Mouse (Mus musculus) hindbrain, postnatal 0 days (tissue): ENCODE results near the gene Ift122. TPM values are rescaled to one million over a fixed set of nuclear protein-coding genes. Genes with fewer than 3 reads are reported as not detected.

ENCODE experiments used
- ATAC-seq: fragments of 200-750 bp; cut with Nextera tagmentation; 2 replicates; pipeline ENCODE4 v1.8.0; 2017; ENCODE audit warnings: mild to moderate bottlenecking, moderate TSS enrichment, moderate library complexity
- DNase-seq: peaks from one replicate; pipeline ENCODE4 v3.0.0-alpha.2; 2015; ENCODE audit warnings: low spot score
- H3K27ac ChIP-seq: fragments of 300-500 bp; sonication (generic); 2 replicates; pipeline ENCODE4 v1.5.1; 2014; ENCODE audit warnings: mild to moderate bottlenecking
- H3K27me3 ChIP-seq: fragments of 300-500 bp; sonication (generic); 2 replicates; pipeline ENCODE4 v1.6.1; 2014; ENCODE audit warnings: low read length, mixed read lengths; ENCODE audit not compliant: insufficient read depth
- H3K36me3 ChIP-seq: fragments of 300-500 bp; sonication (generic); 2 replicates; pipeline ENCODE4 v1.6.1; 2014; ENCODE audit warnings: low read length, mixed read lengths; ENCODE audit not compliant: insufficient read depth
- H3K4me1 ChIP-seq: fragments of 300-500 bp; sonication (generic); 2 replicates; pipeline ENCODE4 v1.6.1; 2014; ENCODE audit warnings: antibody characterized with exemption, low read length, mixed read lengths; ENCODE audit not compliant: insufficient read depth
- H3K4me2 ChIP-seq: fragments of 300-500 bp; sonication (generic); 2 replicates; pipeline ENCODE4 v1.6.1; 2014; ENCODE audit warnings: low read depth, mild to moderate bottlenecking, low read length, moderate library complexity, mixed read lengths
- H3K4me3 ChIP-seq: fragments of 300-500 bp; sonication (generic); 2 replicates; pipeline ENCODE4 v1.5.1; 2014; ENCODE audit warnings: low read length
- H3K9ac ChIP-seq: fragments of 300-500 bp; sonication (generic); replicated peaks from 2 replicates; pipeline ENCODE4 v1.6.1; 2014; ENCODE audit warnings: mild to moderate bottlenecking, low read length, moderate library complexity, mixed read lengths
- H3K9me3 ChIP-seq: fragments of 300-500 bp; sonication (generic); 2 replicates; pipeline ENCODE4 v1.6.1; 2016; ENCODE audit warnings: low read length, mixed read lengths
- CTCF ChIP-seq: IDR thresholded peaks from 2 replicates; pipeline ENCODE4 v1.5.1; 2016; ENCODE audit warnings: antibody characterized with exemption, control low read depth, low read depth
- WGBS: fragments of 180-500 bp; shearing (Covaris S2); extraction: QIAGEN DNeasy Blood & Tissue Kit; methylation state at CpG from one replicate; pipeline ENCODE4 v1.1.7; 2014; 5-methylcytosine and 5-hydroxymethylcytosine counted together
- polyA plus RNA-seq: library from polyadenylated mRNA; unstranded; fragments of >200 nt; fragmentation: Nextera tagmentation; extraction: Ambion mirVana; gene quantifications from 2 replicates; pipeline ENCODE4 v1.2.1, GENCODE M21; 2015
- total RNA-seq: library from RNA; depleted of rRNA; stranded (reverse); fragments of >200 nt; gene quantifications from 2 replicates; pipeline ENCODE4 v1.2.3, GENCODE M21; 2014

Ift122 gene
- total and polyA plus RNA-seq, 2 experiments from 2014 or later = 19.7 to 29.3 TPM

DNA sequence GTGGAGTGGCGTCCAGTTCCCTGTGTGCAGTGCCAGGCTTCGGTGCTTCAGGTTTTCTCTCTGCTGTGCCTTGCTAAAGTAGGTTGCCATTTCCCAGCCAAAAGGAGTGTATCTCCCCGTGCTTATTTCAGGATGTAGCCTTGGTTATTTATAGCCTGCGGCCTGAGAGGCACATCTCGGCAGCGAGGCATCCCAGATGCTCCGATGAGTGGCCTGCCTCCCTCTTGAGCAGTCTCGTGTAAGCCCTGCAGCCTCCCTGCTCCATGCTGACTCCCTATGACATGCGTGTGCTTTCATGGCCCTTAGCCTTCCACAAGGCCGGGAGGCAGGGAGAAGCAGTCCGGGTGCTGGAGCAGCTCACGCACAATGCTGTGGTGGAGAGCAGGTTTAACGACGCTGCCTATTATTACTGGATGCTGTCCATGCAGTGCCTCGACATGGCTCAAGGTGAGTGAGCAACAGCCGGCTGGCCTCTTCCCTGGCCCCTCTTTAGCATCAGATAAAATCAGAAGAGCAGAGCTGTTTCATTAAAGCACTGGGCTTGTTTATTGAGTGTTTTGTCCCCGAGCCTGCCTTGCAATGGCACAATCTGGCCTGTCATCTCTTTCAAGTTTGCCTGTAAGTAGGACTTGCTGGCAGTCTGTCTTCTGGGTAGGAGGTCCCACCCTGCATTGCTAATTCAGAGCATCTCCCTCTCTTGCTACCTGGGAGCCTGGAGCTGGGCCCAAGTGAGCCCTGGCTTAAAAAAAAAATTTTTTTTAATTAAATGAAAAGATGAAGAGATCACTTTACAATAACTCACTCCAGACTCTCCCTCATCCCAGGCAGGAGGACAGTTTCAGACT, 62.6 kb downstream of the Ift122 start:
- H3K27ac ChIP-seq = peak overlapping the region; percentile 76
- WGBS = 67% methylated on average over 17 of the region's 17 CpGs
- no peak overlapping the region for H3K4me3 ChIP-seq
- no peak overlapping the region for H3K9ac ChIP-seq
- H3K9me3 ChIP-seq = no peaks in the 10 kb centered on the region
- no peak for TF ChIP-seq CTCF
- peaks cover 17% of the 10 kb centered on the region for H3K4me1 ChIP-seq
- ATAC-seq = no peak; the same call in 1 of the 2 replicates
- DNase-seq = no peak
- no peaks in the 10 kb centered on the region for H3K27me3 ChIP-seq
- H3K36me3 ChIP-seq = 0 out of 2 replicates have a peak, but pooled peaks cover under 1% of the 10 kb centered on the region
- no peak overlapping the region for H3K4me2 ChIP-seq

DNA sequence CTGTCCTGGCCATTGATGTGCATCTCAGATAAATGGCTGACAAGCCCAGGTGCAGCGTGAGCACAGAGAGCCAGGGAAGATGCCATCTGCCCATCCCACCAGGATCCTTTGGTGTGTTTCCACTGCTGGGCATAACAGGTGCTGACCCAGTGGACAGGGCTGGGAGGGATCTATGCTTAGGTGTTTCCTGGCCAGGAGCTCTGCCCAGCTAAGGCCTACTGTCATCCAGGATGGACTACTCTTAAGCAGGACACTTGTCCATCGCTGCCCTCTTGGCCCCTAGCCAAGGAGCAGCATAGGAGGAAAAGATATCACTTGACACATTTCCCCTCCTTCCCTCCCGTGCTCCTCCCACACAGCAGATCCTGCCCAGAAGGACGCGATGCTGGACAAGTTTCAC, 63.3 kb downstream of the Ift122 start:
- no peaks in the 10 kb centered on the region for H3K36me3 ChIP-seq
- TF ChIP-seq CTCF = no peak
- H3K4me3 ChIP-seq = no peak overlapping the region
- H3K27ac ChIP-seq = peak overlapping the region; percentile 76; the same call in 1 of the 2 replicates
- no peak for ATAC-seq
- no peaks in the 10 kb centered on the region for H3K9me3 ChIP-seq
- WGBS = 73% methylated on average over 5 of the region's 5 CpGs
- no peak overlapping the region for H3K9ac ChIP-seq
- H3K4me1 ChIP-seq = peaks cover 17% of the 10 kb centered on the region
- no peak for DNase-seq
- no peaks in the 10 kb centered on the region for H3K27me3 ChIP-seq
- H3K4me2 ChIP-seq = no peak overlapping the region

DNA sequence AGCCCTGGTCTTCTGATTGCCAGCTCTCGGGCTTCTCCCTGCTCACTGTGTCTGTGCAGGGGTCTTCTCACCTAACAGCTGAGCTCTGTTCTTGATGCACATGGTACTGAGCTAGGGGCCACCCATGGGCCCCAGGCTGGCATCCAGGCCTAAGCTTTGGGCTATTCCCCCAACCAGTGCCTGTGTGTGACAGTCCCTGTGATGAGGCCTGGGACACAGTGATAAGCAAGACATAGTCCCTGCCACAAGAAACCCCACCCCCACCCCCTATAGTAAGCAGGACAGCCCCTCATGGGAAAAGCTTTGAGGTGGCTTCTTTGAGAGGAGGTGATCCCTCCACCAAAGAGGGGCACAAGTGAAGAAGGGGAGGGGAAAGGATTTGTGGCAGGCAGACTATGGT, 65.3 kb downstream of the Ift122 start:
- DNase-seq (no peak), ATAC-seq (no peak)
- no peak overlapping the region for H3K4me2 ChIP-seq
- H3K27me3 ChIP-seq = no peaks in the 10 kb centered on the region
- no peak overlapping the region for H3K9ac ChIP-seq
- TF ChIP-seq CTCF = no peak
- H3K27ac ChIP-seq = no peak overlapping the region
- H3K4me3 ChIP-seq = no peak overlapping the region
- H3K4me1 ChIP-seq = peaks cover 17% of the 10 kb centered on the region
- H3K36me3 ChIP-seq = no peaks in the 10 kb centered on the region
- WGBS = 100% methylated on average over 1 of the region's 1 CpGs
- no peaks in the 10 kb centered on the region for H3K9me3 ChIP-seq

DNA sequence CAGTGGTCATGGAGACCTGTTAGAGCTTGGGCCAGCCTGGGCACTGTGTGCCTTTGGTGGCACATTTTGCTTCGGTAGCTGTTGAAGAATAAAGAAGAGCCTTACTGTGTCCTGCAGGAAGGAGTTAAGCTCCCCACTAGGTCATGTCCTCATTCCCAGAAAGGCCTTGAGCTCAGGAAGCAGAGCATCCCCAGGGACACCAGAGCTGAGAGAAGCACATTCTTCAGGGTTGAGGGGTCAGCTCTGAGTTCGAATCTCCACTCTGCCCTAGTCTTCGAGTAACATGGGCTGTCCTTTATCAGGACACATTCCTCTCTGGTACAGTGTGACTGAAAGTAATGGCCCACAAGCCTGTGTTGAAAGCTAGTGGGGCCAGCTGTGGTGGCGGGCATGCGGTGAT, 66.6 kb downstream of the Ift122 start:
- no peak for TF ChIP-seq CTCF
- H3K4me2 ChIP-seq = no peak overlapping the region
- H3K4me3 ChIP-seq = no peak overlapping the region
- 92% methylated on average over 5 of the region's 5 CpGs for WGBS
- H3K4me1 ChIP-seq = peaks cover 16% of the 10 kb centered on the region
- H3K9me3 ChIP-seq = no peaks in the 10 kb centered on the region
- DNase-seq (no peak), ATAC-seq (no peak)
- H3K9ac ChIP-seq = no peak overlapping the region
- no peaks in the 10 kb centered on the region for H3K27me3 ChIP-seq
- H3K27ac ChIP-seq = no peak overlapping the region
- no peaks in the 10 kb centered on the region for H3K36me3 ChIP-seq

DNA sequence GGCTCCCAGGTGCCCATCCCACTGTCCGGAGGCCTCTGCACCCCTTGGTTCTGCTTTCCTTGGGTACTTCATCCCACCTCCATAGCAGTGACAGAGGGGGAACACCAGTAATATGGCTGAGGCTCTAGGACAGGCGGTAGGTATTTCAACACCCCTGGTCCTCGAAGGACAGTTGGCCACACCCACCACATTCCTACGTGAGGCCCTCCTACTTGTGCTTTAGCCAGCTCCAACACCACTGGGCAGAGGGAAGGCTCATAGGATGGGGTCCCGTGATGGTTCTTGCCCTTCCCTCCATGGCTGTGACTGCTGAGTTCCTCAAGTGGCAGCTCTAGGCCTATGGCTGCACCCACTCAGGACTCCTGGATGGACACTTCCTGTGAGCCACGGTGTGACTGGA, 71.6 kb downstream of the Ift122 start:
- Histone ChIP-seq H3K9me3 (no peaks in the 10 kb centered on the region), H3K27ac (no peak overlapping the region), H3K9ac (no peak overlapping the region), H3K27me3 (no peaks in the 10 kb centered on the region), H3K4me1 (peaks cover 10% of the 10 kb centered on the region; the same call in 1 of the 2 replicates), H3K36me3 (no peaks in the 10 kb centered on the region), H3K4me2 (no peak overlapping the region), H3K4me3 (no peak overlapping the region)
- DNase-seq (no peak), ATAC-seq (no peak)
- 63% methylated on average over 6 of the region's 6 CpGs for WGBS
- no peak for TF ChIP-seq CTCF

DNA sequence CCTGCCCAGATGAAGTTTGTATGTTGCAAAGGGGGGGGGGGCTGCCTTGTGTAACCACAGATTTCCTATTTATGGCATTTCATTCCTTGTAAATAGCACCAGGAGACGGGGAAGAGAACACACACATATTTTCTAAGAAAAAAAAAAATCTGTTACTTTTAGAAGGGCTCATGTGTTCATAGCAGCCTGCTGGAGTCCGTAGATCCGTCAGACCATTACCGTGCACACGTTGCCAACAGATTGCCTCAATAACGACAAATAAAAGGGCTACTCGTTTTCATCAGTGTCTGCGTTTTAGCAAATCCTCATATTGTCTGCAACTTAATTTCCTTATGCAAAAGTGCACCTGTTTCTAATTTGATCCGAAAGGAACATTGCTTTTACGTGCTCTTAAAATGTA, 73.1 kb downstream of the Ift122 start:
- DNase-seq (no peak), ATAC-seq (no peak)
- WGBS = 51% methylated on average over 10 of the region's 10 CpGs
- no peak overlapping the region for H3K4me2 ChIP-seq
- H3K27ac ChIP-seq = peak overlapping the region; percentile 26; the same call in 1 of the 2 replicates
- no peaks in the 10 kb centered on the region for H3K27me3 ChIP-seq
- no peaks in the 10 kb centered on the region for H3K9me3 ChIP-seq
- H3K9ac ChIP-seq = no peak overlapping the region
- peaks cover 10% of the 10 kb centered on the region; the same call in 1 of the 2 replicates for H3K4me1 ChIP-seq
- TF ChIP-seq CTCF = no peak
- no peak overlapping the region for H3K4me3 ChIP-seq
- no peaks in the 10 kb centered on the region for H3K36me3 ChIP-seq
